Mouse (Mus musculus): ENCODE data around the gene Kntc1.

- TF ChIP-seq EP300 (optimal IDR thresholded peaks at IDR 0.05) (no peak), CTCF (IDR thresholded peaks at IDR 0.05; ENCODE audit: low read depth) (no peak)
Measured at GRCm38 (mm10) chr5:123744358-123744757, 5.2 kb upstream of the Kntc1 start.

All from stomach, postnatal 0 days (tissue).